Mouse (Mus musculus) neural tube, embryonic 15.5 days (tissue): ENCODE results near the gene Kif6. TPM values are rescaled to one million over a fixed set of nuclear protein-coding genes. Genes with fewer than 3 reads are reported as not detected.

Experiments used
- ATAC-seq: fragments of 200-750 bp; cut with Nextera tagmentation; 2 replicates; pipeline ENCODE4 v1.8.0; 2017; ENCODE audit warnings: mild to moderate bottlenecking, moderate TSS enrichment, moderate library complexity; ENCODE audit not compliant: low FRiP score
- H3K27ac ChIP-seq: fragments of 300-500 bp; sonication (generic); replicated peaks from 2 replicates; pipeline ENCODE4 v1.5.1; 2015; ENCODE audit warnings: mild to moderate bottlenecking, inconsistent platforms
- H3K27me3 ChIP-seq: fragments of 300-500 bp; sonication (generic); replicated peaks from 2 replicates; pipeline ENCODE4 v1.6.1; 2015; ENCODE audit warnings: inconsistent platforms
- H3K36me3 ChIP-seq: fragments of 300-500 bp; sonication (generic); 2 replicates; pipeline ENCODE4 v1.6.1; 2015; ENCODE audit warnings: inconsistent platforms
- H3K4me1 ChIP-seq: fragments of 300-500 bp; sonication (generic); 2 replicates; pipeline ENCODE4 v1.6.1; 2015; ENCODE audit warnings: inconsistent platforms
- H3K4me2 ChIP-seq: fragments of 300-500 bp; sonication (generic); 2 replicates; pipeline ENCODE4 v1.6.1; 2015; ENCODE audit warnings: inconsistent platforms, mild to moderate bottlenecking, moderate library complexity
- H3K4me3 ChIP-seq: fragments of 300-500 bp; sonication (generic); replicated peaks from 2 replicates; pipeline ENCODE4 v1.5.1; 2015; ENCODE audit warnings: mild to moderate bottlenecking, inconsistent platforms
- H3K9ac ChIP-seq: fragments of 300-500 bp; sonication (generic); replicated peaks from 2 replicates; pipeline ENCODE4 v1.6.1; 2015; ENCODE audit warnings: mild to moderate bottlenecking, inconsistent platforms
- H3K9me3 ChIP-seq: fragments of 300-500 bp; sonication (generic); replicated peaks from 2 replicates; pipeline ENCODE4 v1.6.1; 2016; ENCODE audit warnings: inconsistent platforms
- WGBS: fragments of 180-500 bp; shearing (Covaris S2); methylation state at CpG from one replicate; pipeline ENCODE4 v1.1.7; 2015; ENCODE audit warnings: mixed read lengths; 5-methylcytosine and 5-hydroxymethylcytosine counted together
- polyA plus RNA-seq: library from polyadenylated mRNA; unstranded; fragments of >200 nt; fragmentation: Nextera tagmentation; extraction: Ambion mirVana; gene quantifications from 2 replicates; pipeline ENCODE4 v1.2.1, GENCODE M21; 2015

Kif6 gene
- polyA plus RNA-seq, 1 experiment from 2014 or later, result 2.1 TPM

- WGBS, result 79% methylated on average over 10 of the region's 10 CpGs
- Histone ChIP-seq H3K36me3 (no peaks in the 10 kb centered on the region), H3K4me2 (no peak overlapping the region), H3K9me3 (no peaks in the 10 kb centered on the region), H3K4me1 (peaks cover 14% of the 10 kb centered on the region; the same call in 1 of the 2 replicates), H3K27me3 (peaks cover 11% of the 10 kb centered on the region), H3K4me3 (no peak overlapping the region), H3K9ac (no peak overlapping the region), H3K27ac (no peak overlapping the region)
- ATAC-seq, result no peak
These were observed 156.9 kb downstream of the Kif6 start for GRCm38 (mm10) chr17:49771703-49772315.

- Histone ChIP-seq H3K4me2 (no peak overlapping the region), H3K9me3 (no peaks in the 10 kb centered on the region), H3K27me3 (no peaks in the 10 kb centered on the region), H3K27ac (no peak overlapping the region), H3K36me3 (no peaks in the 10 kb centered on the region), H3K4me1 (no peaks in the 10 kb centered on the region), H3K9ac (no peak overlapping the region), H3K4me3 (no peak overlapping the region)
- ATAC-seq, result no peak
- 76% methylated on average over 13 of the region's 13 CpGs for whole genome bisulfite sequencing
These were observed 162.3 kb downstream of the Kif6 start for GRCm38 (mm10) chr17:49777115-49777839.

GRCm38 (mm10) chr17:49779066-49779465, 164.1 kb downstream of the Kif6 start:
- 90% methylated on average over 4 of the region's 4 CpGs for WGBS
- Histone ChIP-seq H3K4me1 (no peaks in the 10 kb centered on the region), H3K4me2 (no peak overlapping the region), H3K27ac (no peak overlapping the region), H3K9ac (no peak overlapping the region), H3K27me3 (no peaks in the 10 kb centered on the region), H3K9me3 (no peaks in the 10 kb centered on the region), H3K4me3 (no peak overlapping the region), H3K36me3 (no peaks in the 10 kb centered on the region)
- no peak for ATAC-seq

GRCm38 (mm10) chr17:49779576-49779975, 164.6 kb downstream of the Kif6 start:
- Histone ChIP-seq H3K27ac (no peak overlapping the region), H3K9me3 (no peaks in the 10 kb centered on the region), H3K9ac (no peak overlapping the region), H3K36me3 (no peaks in the 10 kb centered on the region), H3K4me1 (no peaks in the 10 kb centered on the region), H3K4me2 (no peak overlapping the region), H3K4me3 (no peak overlapping the region), H3K27me3 (no peaks in the 10 kb centered on the region)
- ATAC-seq, result no peak
- 76% methylated on average over 3 of the region's 3 CpGs for WGBS

GRCm38 (mm10) chr17:49785851-49786250, 170.9 kb downstream of the Kif6 start:
- Histone ChIP-seq H3K27ac (no peak overlapping the region), H3K9me3 (no peaks in the 10 kb centered on the region), H3K9ac (no peak overlapping the region), H3K4me3 (no peak overlapping the region), H3K4me1 (no peaks in the 10 kb centered on the region), H3K27me3 (no peaks in the 10 kb centered on the region), H3K36me3 (no peaks in the 10 kb centered on the region), H3K4me2 (no peak overlapping the region)
- 86% methylated on average over 5 of the region's 5 CpGs for WGBS
- no peak for ATAC-seq

GRCm38 (mm10) chr17:49787351-49787750, 172.4 kb downstream of the Kif6 start:
- Histone ChIP-seq H3K4me3 (no peak overlapping the region), H3K27me3 (no peaks in the 10 kb centered on the region), H3K27ac (no peak overlapping the region), H3K9ac (no peak overlapping the region), H3K36me3 (no peaks in the 10 kb centered on the region), H3K4me1 (no peaks in the 10 kb centered on the region), H3K9me3 (no peaks in the 10 kb centered on the region), H3K4me2 (no peak overlapping the region)
- ATAC-seq, result no peak
- WGBS, result 77% methylated on average over 9 of the region's 9 CpGs

GRCm38 (mm10) chr17:49788187-49788974, 173.4 kb downstream of the Kif6 start:
- Histone ChIP-seq H3K27me3 (no peaks in the 10 kb centered on the region), H3K4me3 (no peak overlapping the region), H3K9me3 (no peaks in the 10 kb centered on the region), H3K9ac (no peak overlapping the region), H3K27ac (no peak overlapping the region), H3K4me1 (no peaks in the 10 kb centered on the region), H3K4me2 (no peak overlapping the region), H3K36me3 (no peaks in the 10 kb centered on the region)
- ATAC-seq, result no peak
- 78% methylated on average over 7 of the region's 7 CpGs for WGBS

- H3K9ac ChIP-seq, result no peak overlapping the region
- 98% methylated on average over 5 of the region's 5 CpGs for WGBS
- H3K4me2 ChIP-seq, result no peak overlapping the region
- H3K4me3 ChIP-seq, result no peak overlapping the region
- no peak overlapping the region for H3K27ac ChIP-seq
- H3K4me1 ChIP-seq, result no peaks in the 10 kb centered on the region
- H3K36me3 ChIP-seq, result no peaks in the 10 kb centered on the region
- H3K9me3 ChIP-seq, result no peaks in the 10 kb centered on the region
- ATAC-seq, result no peak
- no peaks in the 10 kb centered on the region for H3K27me3 ChIP-seq
These were observed 176.6 kb downstream of the Kif6 start for GRCm38 (mm10) chr17:49791546-49791945.

- H3K4me2 ChIP-seq, result no peak overlapping the region
- H3K36me3 ChIP-seq, result no peaks in the 10 kb centered on the region
- no peak overlapping the region for H3K27ac ChIP-seq
- H3K27me3 ChIP-seq, result no peaks in the 10 kb centered on the region
- no peaks in the 10 kb centered on the region for H3K9me3 ChIP-seq
- 80% methylated on average over 10 of the region's 10 CpGs for WGBS
- ATAC-seq, result no peak
- no peak overlapping the region for H3K4me3 ChIP-seq
- H3K4me1 ChIP-seq, result no peaks in the 10 kb centered on the region
- no peak overlapping the region for H3K9ac ChIP-seq
These were observed 177.3 kb downstream of the Kif6 start for GRCm38 (mm10) chr17:49792217-49792743.

- Histone ChIP-seq H3K9ac (no peak overlapping the region), H3K4me2 (no peak overlapping the region), H3K4me3 (no peak overlapping the region), H3K4me1 (no peaks in the 10 kb centered on the region), H3K27ac (no peak overlapping the region), H3K9me3 (no peaks in the 10 kb centered on the region), H3K27me3 (no peaks in the 10 kb centered on the region), H3K36me3 (no peaks in the 10 kb centered on the region)
- ATAC-seq, result no peak
- 100% methylated on average over 1 of the region's 1 CpGs for WGBS
These were observed 178.0 kb downstream of the Kif6 start for GRCm38 (mm10) chr17:49792946-49793345.

GRCm38 (mm10) chr17:49793965-49794364, 179.0 kb downstream of the Kif6 start:
- H3K36me3 ChIP-seq, result no peaks in the 10 kb centered on the region
- H3K4me3 ChIP-seq, result no peak overlapping the region
- no peak overlapping the region for H3K4me2 ChIP-seq
- H3K9me3 ChIP-seq, result no peaks in the 10 kb centered on the region
- H3K4me1 ChIP-seq, result no peaks in the 10 kb centered on the region
- H3K9ac ChIP-seq, result no peak overlapping the region
- no peak for ATAC-seq
- H3K27ac ChIP-seq, result no peak overlapping the region
- H3K27me3 ChIP-seq, result no peaks in the 10 kb centered on the region
- WGBS, result 96% methylated on average over 3 of the region's 3 CpGs
